ENCODE assay signal across 10 mouse cellular contexts in the genomic region with DNA sequence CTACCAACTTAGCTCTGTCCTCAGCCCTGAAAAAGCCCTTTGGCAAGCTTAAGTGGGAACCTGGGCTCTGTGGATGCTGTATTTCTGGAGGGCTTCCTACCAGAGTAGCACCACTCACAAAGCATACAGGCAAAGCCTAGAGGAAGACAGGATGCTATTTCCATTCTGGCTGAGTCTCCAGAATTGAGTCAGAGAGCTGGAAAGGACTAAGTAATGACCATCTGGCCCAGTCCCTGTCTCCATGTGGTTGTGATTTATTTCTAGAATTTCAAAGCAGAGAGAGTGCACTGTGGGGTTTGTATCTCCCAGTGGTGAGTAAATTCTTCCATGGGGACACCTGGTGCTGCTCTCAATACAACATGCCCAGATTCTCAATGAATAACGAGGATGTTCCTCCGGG.
DNase-seq lines count a peak whose midpoint lies in the region; ATAC-seq lines count a peak whose summit lies in the region.
"Had no signal": no experiment of that assay in that cellular context is flagged by ENCODE, and none has a peak within 500 bp of the region (broad histone marks: within the 10 kb centered on the region; RNA-seq: fewer than 3 reads in every experiment).

No protein-coding gene starts in this region.

- H3K27ac ChIP-seq in forebrain, embryonic 15.5 days (replicated peaks) = no peak overlapping the region; the same call in 1 of the 2 replicates
- no peak overlapping the region for H3K27ac ChIP-seq in forebrain, embryonic 13.5 days
- no peak overlapping the region for H3K27ac ChIP-seq in hindbrain, embryonic 16.5 days (ENCODE audit: low read depth, low read length)
- H3K27ac ChIP-seq: neural tube, embryonic 12.5 days had no signal

- DNase-seq in cerebellum, adult 9-10 months = peak; percentile 89
- peak; percentile 8 to 31 for DNase-seq in heart, postnatal 14 days
- peak; percentile 52 to 96 for DNase-seq in left cerebral cortex, postnatal 25 days (ENCODE audit: low spot score in 2 of 2)
- DNase-seq in lung, postnatal 4 days = no peak
- DNase-seq: thymus, adult 2 months had no signal

- WGBS in forebrain, embryonic 15.5 days = 67% methylated on average over 2 of the region's 2 CpGs
- WGBS in forebrain, embryonic 13.5 days = 69% methylated on average over 2 of the region's 2 CpGs
- WGBS in hindbrain, embryonic 16.5 days = 55% methylated on average over 2 of the region's 2 CpGs

- ATAC-seq in forebrain, embryonic 15.5 days (replicated peaks) = 0 out of 2 replicates have a peak, but pooled peaks have one; percentile 19
- no peak for ATAC-seq in forebrain, embryonic 13.5 days
- ATAC-seq in megakaryocyte, adult 5-6 weeks (ENCODE audit: poor library complexity, severe bottlenecking) = no peak
- no peak for ATAC-seq in hindbrain, embryonic 16.5 days

- H3K27me3 ChIP-seq in forebrain, embryonic 15.5 days = no peaks in the 10 kb centered on the region
- H3K27me3 ChIP-seq in forebrain, embryonic 13.5 days = no peaks in the 10 kb centered on the region
- H3K27me3 ChIP-seq in hindbrain, embryonic 16.5 days (replicated peaks; ENCODE audit: control insufficient read depth, insufficient read depth, low read length) = no peaks in the 10 kb centered on the region
- H3K27me3 ChIP-seq: neural tube, embryonic 12.5 days had no signal

- H3K4me3 ChIP-seq in forebrain, embryonic 15.5 days = no peak overlapping the region
- no peak overlapping the region for H3K4me3 ChIP-seq in forebrain, embryonic 13.5 days
- H3K4me3 ChIP-seq in hindbrain, embryonic 16.5 days (ENCODE audit: low read length) = no peak overlapping the region
- H3K4me3 ChIP-seq: neural tube, embryonic 12.5 days had no signal

- H3K36me3 ChIP-seq in forebrain, embryonic 15.5 days = no peaks in the 10 kb centered on the region
- H3K36me3 ChIP-seq in forebrain, embryonic 13.5 days (ENCODE audit: poor library complexity, severe bottlenecking) = no peaks in the 10 kb centered on the region
- no peaks in the 10 kb centered on the region for H3K36me3 ChIP-seq in hindbrain, embryonic 16.5 days (ENCODE audit: control insufficient read depth, insufficient read depth, low read length)
- H3K36me3 ChIP-seq: neural tube, embryonic 12.5 days had no signal

- no peak overlapping the region for H3K9ac ChIP-seq in forebrain, embryonic 15.5 days (replicated peaks)
- H3K9ac ChIP-seq in forebrain, embryonic 13.5 days = no peak overlapping the region
- no peak overlapping the region for H3K9ac ChIP-seq in hindbrain, embryonic 16.5 days (ENCODE audit: low read depth, low read length)
- H3K9ac ChIP-seq: neural tube, embryonic 12.5 days had no signal

- peaks cover 7% of the 10 kb centered on the region for H3K4me1 ChIP-seq in forebrain, embryonic 15.5 days
- peaks cover 11% of the 10 kb centered on the region for H3K4me1 ChIP-seq in forebrain, embryonic 13.5 days
- no peaks in the 10 kb centered on the region for H3K4me1 ChIP-seq in hindbrain, embryonic 16.5 days (ENCODE audit: control insufficient read depth, insufficient read depth, low read depth, low read length)

- no peak overlapping the region for H3K4me2 ChIP-seq in forebrain, embryonic 15.5 days (replicated peaks)
- H3K4me2 ChIP-seq in forebrain, embryonic 13.5 days = no peak overlapping the region
- H3K4me2 ChIP-seq in hindbrain, embryonic 16.5 days (ENCODE audit: low read length) = no peak overlapping the region
- H3K4me2 ChIP-seq: neural tube, embryonic 12.5 days had no signal

- no peaks in the 10 kb centered on the region for H3K9me3 ChIP-seq in forebrain, embryonic 15.5 days
- H3K9me3 ChIP-seq in forebrain, embryonic 13.5 days (replicated peaks) = no peaks in the 10 kb centered on the region
- H3K9me3 ChIP-seq in hindbrain, embryonic 16.5 days (ENCODE audit: control insufficient read depth, low read length) = no peaks in the 10 kb centered on the region
- H3K9me3 ChIP-seq: neural tube, embryonic 12.5 days had no signal

- intact Hi-C loops in heart, postnatal 14 days (cut with DNase I) = no loop called here
- intact Hi-C loops in left cerebral cortex, postnatal 25 days (cut with DNase I) = no loop called here

Comparison
In these comparisons a context has a peak if more than half of its experiments do, and no peak if none do; other contexts are left out.
1. DNase-seq: peak in cerebellum, adult 9-10 months (single experiment), heart, postnatal 14 days (2 of 2) and left cerebral cortex, postnatal 25 days (2 of 2); none in lung, postnatal 4 days (0 of 2).